Mouse (Mus musculus) heart, embryonic 15.5 days (tissue): ENCODE results near the gene Hist1h3b. TPM values are rescaled to one million over a fixed set of nuclear protein-coding genes. Genes with fewer than 3 reads are reported as not detected.
A peak's percentile ranks its signal among the peaks of the same experiment; 100 is the strongest.

ENCODE experiments used
- ATAC-seq: fragments of 200-750 bp; cut with Nextera tagmentation; replicated peaks from 2 replicates; pipeline ENCODE4 v1.8.0; 2017; ENCODE audit warnings: low read depth, moderate TSS enrichment; ENCODE audit not compliant: insufficient number of reproducible peaks, insufficient read depth, low FRiP score
- H3K27ac ChIP-seq: fragments of 300-500 bp; sonication (generic); 2 replicates; pipeline ENCODE4 v1.5.1; 2015; ENCODE audit warnings: mild to moderate bottlenecking, inconsistent platforms
- H3K27me3 ChIP-seq: fragments of 300-500 bp; sonication (generic); 2 replicates; pipeline ENCODE4 v1.6.1; 2015; ENCODE audit warnings: inconsistent platforms
- H3K36me3 ChIP-seq: fragments of 300-500 bp; sonication (generic); 2 replicates; pipeline ENCODE4 v1.6.1; 2015; ENCODE audit warnings: mild to moderate bottlenecking, inconsistent platforms
- H3K4me1 ChIP-seq: fragments of 300-500 bp; sonication (generic); replicated peaks from 2 replicates; pipeline ENCODE4 v1.6.1; 2015; ENCODE audit warnings: inconsistent platforms
- H3K4me2 ChIP-seq: fragments of 300-500 bp; sonication (generic); 2 replicates; pipeline ENCODE4 v1.6.1; 2015; ENCODE audit warnings: inconsistent platforms, mild to moderate bottlenecking, moderate library complexity
- H3K4me3 ChIP-seq: fragments of 300-500 bp; sonication (generic); 2 replicates; pipeline ENCODE4 v1.5.1; 2015; ENCODE audit warnings: mild to moderate bottlenecking, inconsistent platforms
- H3K9ac ChIP-seq: fragments of 300-500 bp; sonication (generic); 2 replicates; pipeline ENCODE4 v1.6.1; 2015; ENCODE audit warnings: mild to moderate bottlenecking, inconsistent platforms
- H3K9me3 ChIP-seq: fragments of 300-500 bp; sonication (generic); replicated peaks from 2 replicates; pipeline ENCODE4 v1.6.1; 2016; ENCODE audit warnings: inconsistent platforms
- WGBS: fragments of 180-500 bp; shearing (Covaris S2); methylation state at CpG from one replicate; pipeline ENCODE4 v1.1.7; 2015; ENCODE audit warnings: mixed read lengths; 5-methylcytosine and 5-hydroxymethylcytosine counted together
- polyA plus RNA-seq: library from polyadenylated mRNA; unstranded; fragments of >200 nt; fragmentation: Nextera tagmentation; extraction: Ambion mirVana; gene quantifications from 2 replicates; pipeline ENCODE4 v1.2.1, GENCODE M21; 2015

Hist1h3b gene
- polyA plus RNA-seq, 1 experiment from 2014 or later = 4.7 TPM

- H3K4me3 ChIP-seq = peak overlapping the region; percentile 74
- H3K27me3 ChIP-seq = no peaks in the 10 kb centered on the region
- WGBS = 0% methylated on average over 39 of the region's 39 CpGs
- peak overlapping the region; percentile 92 for H3K9ac ChIP-seq
- ATAC-seq = peak; percentile 88
- peak overlapping the region; percentile 99 for H3K27ac ChIP-seq
- H3K4me1 ChIP-seq = peaks cover 21% of the 10 kb centered on the region
- no peaks in the 10 kb centered on the region for H3K9me3 ChIP-seq
- H3K36me3 ChIP-seq = no peaks in the 10 kb centered on the region
- peak overlapping the region; percentile 97 for H3K4me2 ChIP-seq
Measured at GRCm38 (mm10) chr13:23739069-23739921, 12.8 kb upstream of the Hist1h3b start.

- peak overlapping the region; percentile 92 for H3K9ac ChIP-seq
- no peaks in the 10 kb centered on the region for H3K27me3 ChIP-seq
- H3K27ac ChIP-seq = peak overlapping the region; percentile 99
- H3K4me1 ChIP-seq = peaks cover 25% of the 10 kb centered on the region
- WGBS = under 1% methylated on average over 14 of the region's 14 CpGs
- no peak; the same call in 1 of the 2 replicates for ATAC-seq
- H3K4me3 ChIP-seq = peak overlapping the region; percentile 74
- H3K4me2 ChIP-seq = peak overlapping the region; percentile 97
- H3K9me3 ChIP-seq = no peaks in the 10 kb centered on the region
- no peaks in the 10 kb centered on the region for H3K36me3 ChIP-seq
Measured at GRCm38 (mm10) chr13:23739922-23740252, 12.2 kb upstream of the Hist1h3b start.

GRCm38 (mm10) chr13:23740256-23740840 lies 11.7 kb upstream of the Hist1h3b start:
- no peak for ATAC-seq
- WGBS = 28% methylated on average over 13 of the region's 13 CpGs

GRCm38 (mm10) chr13:23740910-23741309 lies 11.2 kb upstream of the Hist1h3b start:
- no peaks in the 10 kb centered on the region for H3K36me3 ChIP-seq
- H3K27ac ChIP-seq = peak overlapping the region; percentile 99
- no peak for ATAC-seq
- H3K27me3 ChIP-seq = no peaks in the 10 kb centered on the region
- peak overlapping the region; percentile 74 for H3K4me3 ChIP-seq
- no peak overlapping the region for H3K9ac ChIP-seq
- no peaks in the 10 kb centered on the region for H3K9me3 ChIP-seq
- H3K4me1 ChIP-seq = peaks cover 28% of the 10 kb centered on the region
- peak overlapping the region; percentile 97 for H3K4me2 ChIP-seq
- WGBS = 52% methylated on average over 5 of the region's 5 CpGs

More at GRCm38 (mm10) chr13:23740256-23740840, 11.7 kb upstream of the Hist1h3b start:
- Histone ChIP-seq H3K27ac (peak overlapping the region; percentile 99), H3K4me2 (peak overlapping the region; percentile 97), H3K27me3 (no peaks in the 10 kb centered on the region), H3K4me3 (peak overlapping the region; percentile 74), H3K9me3 (no peaks in the 10 kb centered on the region), H3K9ac (peak overlapping the region; percentile 92), H3K36me3 (no peaks in the 10 kb centered on the region), H3K4me1 (peaks cover 25% of the 10 kb centered on the region)

- Histone ChIP-seq H3K36me3 (no peaks in the 10 kb centered on the region), H3K27me3 (no peaks in the 10 kb centered on the region), H3K9me3 (no peaks in the 10 kb centered on the region), H3K9ac (no peak overlapping the region), H3K27ac (peak overlapping the region; percentile 9; the same call in 1 of the 2 replicates), H3K4me3 (no peak overlapping the region), H3K4me2 (0 out of 2 replicates have a peak overlapping the region, but pooled peaks have one; percentile 8), H3K4me1 (peaks cover 28% of the 10 kb centered on the region)
- ATAC-seq = no peak
Measured at GRCm38 (mm10) chr13:23742007-23742406, 10.1 kb upstream of the Hist1h3b start.

GRCm38 (mm10) chr13:23743215-23743614 lies 8.9 kb upstream of the Hist1h3b start:
- Histone ChIP-seq H3K9me3 (no peaks in the 10 kb centered on the region), H3K4me2 (no peak overlapping the region), H3K27me3 (no peaks in the 10 kb centered on the region), H3K36me3 (no peaks in the 10 kb centered on the region), H3K27ac (no peak overlapping the region), H3K4me1 (peaks cover 33% of the 10 kb centered on the region), H3K4me3 (no peak overlapping the region), H3K9ac (no peak overlapping the region)
- ATAC-seq = no peak
- 86% methylated on average over 5 of the region's 5 CpGs for WGBS

- 0 out of 2 replicates have a peak overlapping the region, but pooled peaks have one; percentile 35 for H3K9ac ChIP-seq
- peak overlapping the region; percentile 70 for H3K4me2 ChIP-seq
- 43% methylated on average over 4 of the region's 4 CpGs for WGBS
- H3K4me3 ChIP-seq = no peak overlapping the region
- no peaks in the 10 kb centered on the region for H3K9me3 ChIP-seq
- H3K4me1 ChIP-seq = peaks cover 33% of the 10 kb centered on the region
- no peaks in the 10 kb centered on the region for H3K36me3 ChIP-seq
- peak overlapping the region; percentile 72; the same call in 1 of the 2 replicates for H3K27ac ChIP-seq
- ATAC-seq = no peak
- H3K27me3 ChIP-seq = no peaks in the 10 kb centered on the region
Measured at GRCm38 (mm10) chr13:23743963-23744362, 8.1 kb upstream of the Hist1h3b start.

- H3K36me3 ChIP-seq = no peaks in the 10 kb centered on the region
- peak overlapping the region; percentile 70 for H3K4me2 ChIP-seq
- H3K27ac ChIP-seq = peak overlapping the region; percentile 72
- 2% methylated on average over 20 of the region's 36 CpGs for WGBS
- H3K9ac ChIP-seq = peak overlapping the region; percentile 35; the same call in 1 of the 2 replicates
- H3K4me3 ChIP-seq = peak overlapping the region; percentile 49
- H3K27me3 ChIP-seq = no peaks in the 10 kb centered on the region
- peaks cover 30% of the 10 kb centered on the region for H3K4me1 ChIP-seq
- ATAC-seq = no peak
- no peaks in the 10 kb centered on the region for H3K9me3 ChIP-seq
Measured at GRCm38 (mm10) chr13:23744421-23745380, 7.4 kb upstream of the Hist1h3b start.

- H3K9me3 ChIP-seq = no peaks in the 10 kb centered on the region
- H3K4me1 ChIP-seq = peaks cover 26% of the 10 kb centered on the region
- peak within 1 kb of the TSS; percentile 70 for H3K4me2 ChIP-seq
- peak within 1 kb of the TSS; percentile 99 for H3K27ac ChIP-seq
- WGBS = under 1% methylated on average over 24 of the region's 28 CpGs
- no peaks in the 10 kb centered on the region for H3K27me3 ChIP-seq
- H3K9ac ChIP-seq = peak within 1 kb of the TSS; percentile 65
- no peaks in the 10 kb centered on the region for H3K36me3 ChIP-seq
- peak within 1 kb of the TSS; percentile 49 for H3K4me3 ChIP-seq
- ATAC-seq = peak; percentile 53
Measured at GRCm38 (mm10) chr13:23745381-23746161, 6.5 kb upstream of the Hist1h3b start, which contains the start of gene Hist1h3c. Hist1h3c (minus strand) TSS chr13:23745602.
